Mouse (Mus musculus): ENCODE measurements around the gene Gipc2. TPM values are rescaled to one million over a fixed set of nuclear protein-coding genes. Genes with fewer than 3 reads are reported as not detected.
A peak's percentile ranks its signal among the peaks of the same experiment; 100 is the strongest.

Gipc2 gene
- polyA plus RNA-seq, 1 experiment from 2014 or later = 1.5 TPM

DNA sequence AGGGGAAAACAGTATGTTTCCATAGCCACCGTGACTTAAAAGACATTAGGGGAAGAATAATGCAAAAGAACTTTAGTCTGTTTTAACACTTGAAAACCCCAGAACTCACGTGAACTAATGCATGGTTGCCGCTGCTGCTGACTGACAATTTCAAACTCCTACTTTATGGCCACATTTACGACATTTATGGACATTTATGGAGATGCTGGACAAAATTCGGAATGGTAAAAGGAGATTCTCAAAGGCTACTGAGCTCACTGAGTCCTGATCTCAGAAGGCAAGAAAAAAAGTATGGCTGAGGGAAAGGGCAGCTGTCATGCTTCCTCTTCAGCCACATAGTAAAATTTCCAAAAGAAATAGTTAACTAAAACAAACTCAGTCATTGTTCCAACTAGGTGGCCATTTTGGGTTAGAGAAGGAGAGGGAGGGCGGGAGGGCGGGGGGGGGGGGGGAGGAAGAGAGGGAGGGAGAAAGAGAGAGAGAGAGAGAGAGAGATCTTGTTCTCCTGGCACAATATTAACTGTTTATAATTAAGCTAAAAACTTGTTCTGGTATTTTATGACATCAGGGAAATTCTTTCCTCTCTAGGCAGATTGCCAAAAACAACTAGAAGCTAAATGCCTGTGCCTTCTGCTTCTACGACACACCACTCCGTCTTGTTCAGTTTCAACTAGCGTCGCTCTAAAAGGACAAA lies 26.4 kb upstream of the Gipc2 start:
- DNase-seq (ENCODE audit: low spot score, missing footprints) = no peak
- Histone ChIP-seq H3K27me3 (ENCODE audit: control insufficient read depth, insufficient read depth, low read length) (no peaks in the 10 kb centered on the region), H3K4me2 (peak overlapping the region; percentile 32), H3K9me3 (ENCODE audit: control insufficient read depth, low read length) (no peaks in the 10 kb centered on the region), H3K4me1 (ENCODE audit: control insufficient read depth, insufficient read depth, low read length) (peaks cover 3% of the 10 kb centered on the region), H3K9ac (ENCODE audit: low read length) (peak overlapping the region; percentile 12; the same call in 1 of the 2 replicates), H3K4me3 (ENCODE audit: low read depth, low read length) (0 out of 2 replicates have a peak overlapping the region, but pooled peaks have one; percentile 5), H3K27ac (ENCODE audit: low read depth, low read length) (no peak overlapping the region), H3K36me3 (ENCODE audit: control insufficient read depth, insufficient read depth, low read length) (no peaks in the 10 kb centered on the region)
- no peak for ATAC-seq (ENCODE audit: low FRiP score)
- 67% methylated on average over 10 of the region's 11 CpGs for WGBS

DNA sequence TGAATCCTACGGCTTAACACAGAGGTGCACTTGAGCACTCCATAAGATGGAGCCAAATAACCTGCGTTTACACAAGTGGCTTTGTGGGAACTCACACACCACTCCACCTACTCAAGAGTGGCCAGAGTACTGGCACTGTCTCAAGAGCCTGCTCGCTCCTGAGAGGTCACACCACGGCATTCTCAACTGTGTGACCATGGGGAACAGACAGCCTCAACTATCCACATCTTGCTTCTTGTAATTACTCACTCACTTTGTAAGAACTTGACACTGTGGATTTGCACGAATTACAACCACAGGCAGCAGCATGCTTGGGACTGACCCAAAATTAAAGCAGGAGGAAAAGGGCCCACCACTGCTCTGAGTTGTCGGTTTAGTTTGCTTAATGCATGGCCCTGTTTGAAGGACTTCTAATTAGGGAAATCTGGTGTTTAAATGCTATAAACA lies 25.8 kb upstream of the Gipc2 start:
- ATAC-seq (ENCODE audit: low FRiP score) = no peak
- H3K27ac ChIP-seq (ENCODE audit: low read depth, low read length) = no peak overlapping the region
- DNase-seq (ENCODE audit: low spot score, missing footprints) = no peak
- peaks cover 3% of the 10 kb centered on the region for H3K4me1 ChIP-seq (ENCODE audit: control insufficient read depth, insufficient read depth, low read length)
- peak overlapping the region; percentile 12; the same call in 1 of the 2 replicates for H3K9ac ChIP-seq (ENCODE audit: low read length)
- H3K4me2 ChIP-seq = peak overlapping the region; percentile 32
- no peaks in the 10 kb centered on the region for H3K36me3 ChIP-seq (ENCODE audit: control insufficient read depth, insufficient read depth, low read length)
- WGBS = 58% methylated on average over 6 of the region's 6 CpGs
- H3K27me3 ChIP-seq (ENCODE audit: control insufficient read depth, insufficient read depth, low read length) = no peaks in the 10 kb centered on the region
- no peak overlapping the region for H3K4me3 ChIP-seq (ENCODE audit: low read depth, low read length)
- H3K9me3 ChIP-seq (ENCODE audit: control insufficient read depth, low read length) = no peaks in the 10 kb centered on the region

DNA sequence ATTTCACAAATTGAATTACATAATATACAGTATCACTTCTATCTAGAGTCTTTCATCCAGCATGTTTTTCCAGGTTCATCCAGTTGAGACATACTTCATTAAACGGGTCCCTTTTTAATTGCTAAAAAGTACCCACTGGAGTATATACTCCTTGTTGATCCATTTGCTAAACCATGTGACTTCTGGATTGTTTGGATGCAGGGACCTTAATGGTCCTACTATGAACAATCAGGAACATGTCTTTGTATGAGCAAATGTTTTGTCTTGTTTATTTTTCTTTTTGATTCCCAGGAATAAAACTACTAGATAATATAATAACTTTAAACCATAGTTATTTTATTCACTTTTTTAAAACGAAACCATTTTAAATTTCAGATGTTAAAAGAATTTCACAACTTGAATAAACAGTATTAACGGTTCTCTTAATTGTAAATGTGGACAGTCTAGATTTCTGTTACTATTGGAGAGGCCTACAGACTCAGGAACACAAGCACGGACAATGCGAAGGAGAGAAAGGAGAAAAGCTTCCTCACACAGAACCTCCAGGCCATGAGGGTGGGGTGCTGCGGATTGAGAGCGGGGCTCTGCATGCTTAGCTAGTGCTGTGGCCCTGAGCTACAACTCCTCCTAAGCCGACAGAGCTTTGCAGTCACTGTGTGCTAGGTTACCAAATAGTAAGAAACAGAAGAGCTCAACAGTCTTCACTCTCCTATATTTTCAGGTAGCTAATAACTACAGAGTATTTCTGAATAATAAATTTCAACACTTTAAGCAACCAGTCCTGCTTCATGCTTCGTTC lies 24.8 kb upstream of the Gipc2 start:
- no peak for DNase-seq (ENCODE audit: low spot score, missing footprints)
- no peak overlapping the region for H3K9ac ChIP-seq (ENCODE audit: low read length)
- WGBS = 84% methylated on average over 9 of the region's 9 CpGs

DNA sequence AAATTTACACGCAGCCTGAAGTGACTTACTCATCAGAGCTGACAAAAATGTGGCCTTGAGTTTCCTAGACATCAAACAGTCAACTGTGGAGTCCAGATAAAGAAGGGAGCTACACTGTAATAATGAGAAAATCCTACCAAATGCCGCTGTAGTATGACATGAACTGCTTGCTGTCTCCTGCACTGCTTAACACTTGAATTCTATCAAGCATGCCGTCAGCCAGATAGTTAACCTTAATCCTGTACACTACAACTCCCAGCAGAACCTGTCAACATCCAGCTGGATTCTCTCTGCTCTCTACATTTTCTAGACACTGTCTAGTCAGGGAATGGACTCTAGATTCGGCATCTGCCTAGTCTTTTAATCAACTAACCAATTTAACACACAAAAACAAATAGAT lies 23.3 kb upstream of the Gipc2 start:
- Histone ChIP-seq H3K27ac (ENCODE audit: low read depth, low read length) (no peak overlapping the region), H3K4me2 (no peak overlapping the region), H3K9ac (ENCODE audit: low read length) (no peak overlapping the region), H3K27me3 (ENCODE audit: control insufficient read depth, insufficient read depth, low read length) (no peaks in the 10 kb centered on the region), H3K9me3 (ENCODE audit: control insufficient read depth, low read length) (no peaks in the 10 kb centered on the region), H3K4me1 (ENCODE audit: control insufficient read depth, insufficient read depth, low read length) (peaks cover 3% of the 10 kb centered on the region), H3K4me3 (ENCODE audit: low read depth, low read length) (no peak overlapping the region), H3K36me3 (ENCODE audit: control insufficient read depth, insufficient read depth, low read length) (no peaks in the 10 kb centered on the region)
- ATAC-seq (ENCODE audit: low FRiP score) = no peak
- WGBS = 80% methylated on average over 4 of the region's 4 CpGs
- DNase-seq (ENCODE audit: low spot score, missing footprints) = no peak

More for the DNA sequence above, 24.8 kb upstream of the Gipc2 start:
- H3K4me3 ChIP-seq (ENCODE audit: low read depth, low read length) = no peak overlapping the region
- H3K27me3 ChIP-seq (ENCODE audit: control insufficient read depth, insufficient read depth, low read length) = no peaks in the 10 kb centered on the region
- peaks cover 3% of the 10 kb centered on the region for H3K4me1 ChIP-seq (ENCODE audit: control insufficient read depth, insufficient read depth, low read length)
- H3K36me3 ChIP-seq (ENCODE audit: control insufficient read depth, insufficient read depth, low read length) = no peaks in the 10 kb centered on the region
- H3K4me2 ChIP-seq = no peak overlapping the region
- no peaks in the 10 kb centered on the region for H3K9me3 ChIP-seq (ENCODE audit: control insufficient read depth, low read length)
- H3K27ac ChIP-seq (ENCODE audit: low read depth, low read length) = no peak overlapping the region
- ATAC-seq (ENCODE audit: low FRiP score) = no peak

DNA sequence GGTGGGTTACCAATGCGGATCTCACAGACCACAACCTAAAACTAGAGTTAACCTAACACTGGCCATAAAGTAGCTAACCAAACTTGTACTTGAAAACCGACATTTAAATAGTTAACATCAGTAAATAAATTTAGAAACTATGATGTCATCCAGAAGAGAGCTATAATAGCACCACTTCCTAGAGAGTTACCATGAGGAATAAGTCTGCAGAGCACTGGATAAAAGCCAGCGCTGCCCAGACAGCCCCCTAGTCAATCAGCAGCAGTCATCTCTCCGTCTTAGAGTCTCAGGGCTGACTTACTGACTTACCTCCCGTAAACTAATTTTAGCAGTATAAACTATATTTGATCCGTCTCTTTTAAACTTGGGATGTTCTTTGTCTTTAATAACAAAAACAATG lies 20.1 kb upstream of the Gipc2 start:
- DNase-seq (ENCODE audit: low spot score, missing footprints) (no peak), ATAC-seq (ENCODE audit: low FRiP score) (no peak)
- 89% methylated on average over 6 of the region's 6 CpGs for WGBS

DNA sequence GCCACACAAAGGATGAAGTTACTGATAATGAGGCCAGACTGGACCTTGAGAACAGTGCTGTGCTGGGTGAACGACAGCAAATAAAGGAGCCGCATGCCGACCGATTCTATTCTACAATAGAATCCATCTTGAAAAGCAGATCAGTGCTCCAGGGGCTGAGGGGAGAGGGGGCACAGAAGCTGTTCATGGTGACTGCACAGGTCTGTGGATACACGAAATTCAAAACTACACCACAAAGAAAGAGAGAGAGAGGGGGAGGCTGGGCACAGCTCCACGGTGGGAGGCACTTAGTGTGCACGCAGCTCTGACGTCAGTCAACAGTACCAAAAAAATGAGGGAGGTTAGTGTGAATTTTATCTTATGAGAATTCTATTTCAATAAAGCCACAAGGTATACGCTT lies 17.5 kb upstream of the Gipc2 start:
- no peaks in the 10 kb centered on the region for H3K9me3 ChIP-seq (ENCODE audit: control insufficient read depth, low read length)
- no peaks in the 10 kb centered on the region for H3K36me3 ChIP-seq (ENCODE audit: control insufficient read depth, insufficient read depth, low read length)
- no peak overlapping the region for H3K9ac ChIP-seq (ENCODE audit: low read length)
- DNase-seq (ENCODE audit: low spot score, missing footprints) = no peak
- WGBS = 60% methylated on average over 9 of the region's 9 CpGs
- no peak for ATAC-seq (ENCODE audit: low FRiP score)
- H3K4me1 ChIP-seq (ENCODE audit: control insufficient read depth, insufficient read depth, low read length) = no peaks in the 10 kb centered on the region
- no peak overlapping the region for H3K27ac ChIP-seq (ENCODE audit: low read depth, low read length)
- H3K4me3 ChIP-seq (ENCODE audit: low read depth, low read length) = no peak overlapping the region
- no peaks in the 10 kb centered on the region for H3K27me3 ChIP-seq (ENCODE audit: control insufficient read depth, insufficient read depth, low read length)
- no peak overlapping the region for H3K4me2 ChIP-seq

More for the DNA sequence above, 20.1 kb upstream of the Gipc2 start:
- Histone ChIP-seq H3K27ac (ENCODE audit: low read depth, low read length) (no peak overlapping the region), H3K4me2 (no peak overlapping the region), H3K4me3 (ENCODE audit: low read depth, low read length) (no peak overlapping the region), H3K36me3 (ENCODE audit: control insufficient read depth, insufficient read depth, low read length) (no peaks in the 10 kb centered on the region), H3K4me1 (ENCODE audit: control insufficient read depth, insufficient read depth, low read length) (no peaks in the 10 kb centered on the region), H3K9me3 (ENCODE audit: control insufficient read depth, low read length) (no peaks in the 10 kb centered on the region), H3K9ac (ENCODE audit: low read length) (no peak overlapping the region), H3K27me3 (ENCODE audit: control insufficient read depth, insufficient read depth, low read length) (no peaks in the 10 kb centered on the region)

DNA sequence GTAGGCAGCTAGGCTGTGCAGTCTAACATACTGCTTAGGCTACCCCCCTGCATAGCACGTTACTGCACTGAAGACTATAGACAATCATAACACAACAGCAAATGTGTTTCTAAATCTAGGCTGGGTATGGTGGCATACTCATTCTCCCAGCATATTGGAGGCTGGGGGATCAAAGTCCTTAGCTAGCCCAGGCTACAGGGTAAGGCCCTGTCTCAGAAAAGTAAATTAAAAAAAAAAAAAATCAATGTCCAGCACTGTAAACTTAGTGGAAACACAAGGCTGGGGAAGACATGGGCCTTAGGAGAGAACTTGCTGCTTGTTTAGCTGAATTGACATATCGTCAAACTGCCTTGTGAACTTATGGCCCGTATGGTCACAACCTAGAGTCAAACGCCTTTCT lies 14.6 kb upstream of the Gipc2 start:
- no peak overlapping the region for H3K4me2 ChIP-seq
- H3K27me3 ChIP-seq (ENCODE audit: control insufficient read depth, insufficient read depth, low read length) = no peaks in the 10 kb centered on the region
- no peaks in the 10 kb centered on the region for H3K36me3 ChIP-seq (ENCODE audit: control insufficient read depth, insufficient read depth, low read length)
- no peak overlapping the region for H3K9ac ChIP-seq (ENCODE audit: low read length)
- ATAC-seq (ENCODE audit: low FRiP score) (no peak), DNase-seq (ENCODE audit: low spot score, missing footprints) (no peak)
- no peaks in the 10 kb centered on the region for H3K9me3 ChIP-seq (ENCODE audit: control insufficient read depth, low read length)
- 96% methylated on average over 4 of the region's 4 CpGs for WGBS
- H3K4me3 ChIP-seq (ENCODE audit: low read depth, low read length) = no peak overlapping the region
- H3K27ac ChIP-seq (ENCODE audit: low read depth, low read length) = no peak overlapping the region
- H3K4me1 ChIP-seq (ENCODE audit: control insufficient read depth, insufficient read depth, low read length) = no peaks in the 10 kb centered on the region

DNA sequence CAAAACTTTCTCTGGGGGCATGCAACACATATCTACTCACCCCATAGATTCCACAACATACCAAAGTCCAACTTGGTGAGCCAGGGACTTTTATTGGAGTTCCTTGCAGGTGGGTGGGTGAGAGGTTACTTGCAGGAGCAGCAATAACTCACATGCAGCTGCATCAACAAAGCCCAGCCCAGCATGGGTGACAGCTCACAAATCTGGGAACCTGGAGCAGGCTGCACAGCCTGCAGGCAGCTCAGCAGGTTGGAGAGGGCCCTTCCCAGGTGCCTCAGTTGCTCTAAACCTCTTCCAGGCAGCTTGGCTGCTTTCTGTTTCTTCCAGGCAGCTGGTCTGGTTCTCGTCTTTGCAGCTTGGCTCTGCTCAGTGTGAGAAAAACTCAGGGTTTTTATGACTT lies 13.3 kb upstream of the Gipc2 start:
- H3K4me3 ChIP-seq (ENCODE audit: low read depth, low read length) = no peak overlapping the region
- H3K27me3 ChIP-seq (ENCODE audit: control insufficient read depth, insufficient read depth, low read length) = no peaks in the 10 kb centered on the region
- no peak overlapping the region for H3K27ac ChIP-seq (ENCODE audit: low read depth, low read length)
- DNase-seq (ENCODE audit: low spot score, missing footprints) (no peak), ATAC-seq (ENCODE audit: low FRiP score) (no peak)
- H3K36me3 ChIP-seq (ENCODE audit: control insufficient read depth, insufficient read depth, low read length) = no peaks in the 10 kb centered on the region
- no peaks in the 10 kb centered on the region for H3K4me1 ChIP-seq (ENCODE audit: control insufficient read depth, insufficient read depth, low read length)
- 74% methylated on average over 1 of the region's 1 CpGs for WGBS
- no peaks in the 10 kb centered on the region for H3K9me3 ChIP-seq (ENCODE audit: control insufficient read depth, low read length)
- H3K4me2 ChIP-seq = no peak overlapping the region
- no peak overlapping the region for H3K9ac ChIP-seq (ENCODE audit: low read length)

DNA sequence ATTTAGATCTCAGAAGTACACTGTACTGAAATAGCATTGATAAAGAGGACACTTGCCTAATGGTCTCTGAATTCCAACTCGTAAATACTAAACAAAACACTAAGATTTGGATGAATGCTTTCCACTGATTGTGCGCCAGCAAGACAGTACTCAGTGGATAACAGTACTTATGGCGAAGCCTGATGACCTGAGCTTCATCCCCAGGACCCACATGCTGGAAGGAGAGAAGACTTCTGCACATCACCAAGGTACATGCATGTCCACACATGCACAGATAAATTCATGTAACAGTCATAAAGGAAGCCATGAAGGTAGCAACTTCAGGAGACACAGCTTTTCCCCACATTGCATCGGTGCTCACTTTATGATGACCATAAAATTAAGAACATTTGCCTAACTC lies 12.8 kb upstream of the Gipc2 start:
- ATAC-seq (ENCODE audit: low FRiP score) (no peak), DNase-seq (ENCODE audit: low spot score, missing footprints) (no peak)
- H3K27ac ChIP-seq (ENCODE audit: low read depth, low read length) = no peak overlapping the region
- no peak overlapping the region for H3K4me3 ChIP-seq (ENCODE audit: low read depth, low read length)
- no peak overlapping the region for H3K9ac ChIP-seq (ENCODE audit: low read length)
- H3K36me3 ChIP-seq (ENCODE audit: control insufficient read depth, insufficient read depth, low read length) = no peaks in the 10 kb centered on the region
- whole genome bisulfite sequencing = 86% methylated on average over 4 of the region's 4 CpGs
- no peak overlapping the region for H3K4me2 ChIP-seq
- H3K4me1 ChIP-seq (ENCODE audit: control insufficient read depth, insufficient read depth, low read length) = no peaks in the 10 kb centered on the region
- H3K27me3 ChIP-seq (ENCODE audit: control insufficient read depth, insufficient read depth, low read length) = no peaks in the 10 kb centered on the region
- no peaks in the 10 kb centered on the region for H3K9me3 ChIP-seq (ENCODE audit: control insufficient read depth, low read length)
